Mouse (Mus musculus) adrenal gland, postnatal 25 days (tissue): ENCODE measurements around the gene Cbln3. TPM values are rescaled to one million over a fixed set of nuclear protein-coding genes. Genes with fewer than 3 reads are reported as not detected.

Source experiments
- DNase-seq: peaks from one replicate; pipeline ENCODE4 v3.0.0; 2021; ENCODE audit warnings: mixed read lengths
- total RNA-seq: library from RNA; stranded (reverse); gene quantifications from 2 replicates; pipeline ENCODE4 v1.2.3, GENCODE M21; 2021

The Cbln3 gene
- total RNA-seq, 1 experiment from 2014 or later: 0.15 TPM

GRCm38 (mm10) chr14:55845506-55846294, 38.5 kb downstream of the Cbln3 start:
- DNase-seq: no peak

GRCm38 (mm10) chr14:55842794-55843193, 41.4 kb downstream of the Cbln3 start:
- DNase-seq: no peak

- no peak for DNase-seq
These were observed 43.3 kb downstream of the Cbln3 start for GRCm38 (mm10) chr14:55840853-55841366.

- no peak for DNase-seq
These were observed 45.5 kb downstream of the Cbln3 start for GRCm38 (mm10) chr14:55838740-55839139.

GRCm38 (mm10) chr14:55838312-55838711, 45.9 kb downstream of the Cbln3 start:
- DNase-seq: no peak

- no peak for DNase-seq
These were observed 49.2 kb downstream of the Cbln3 start for GRCm38 (mm10) chr14:55834808-55835533.

- DNase-seq: no peak
These were observed 51.1 kb downstream of the Cbln3 start for GRCm38 (mm10) chr14:55833126-55833525.

- DNase-seq: no peak
These were observed 53.9 kb downstream of the Cbln3 start for GRCm38 (mm10) chr14:55830331-55830730.

- no peak for DNase-seq
These were observed 54.3 kb downstream of the Cbln3 start for GRCm38 (mm10) chr14:55829854-55830253.

Other genes with a start within 250 kb of the Cbln3 start
- 100 and 141 TPM in 2 replicates for gene Ipo4, start 248.4 kb downstream of the Cbln3 start, total RNA-seq
- 2.4 and 2.5 TPM in 2 replicates for gene Gm49378, start 246.5 kb downstream of the Cbln3 start, total RNA-seq
- 81.1 and 98.6 TPM in 2 replicates for gene Tm9sf1, start 240.6 kb downstream of the Cbln3 start, total RNA-seq
- 2.6 and 2.9 TPM in 2 replicates for gene Tssk4, start 234.2 kb downstream of the Cbln3 start, total RNA-seq
- gene Mdp1, start 223.9 kb downstream of the Cbln3 start, total RNA-seq: 73.5 and 88.6 TPM in 2 replicates
- gene Gmpr2, start 212.5 kb downstream of the Cbln3 start, total RNA-seq: 28.0 and 32.2 TPM in 2 replicates
- 347 and 352 TPM in 2 replicates for gene Nedd8, start 212.3 kb downstream of the Cbln3 start, total RNA-seq
- gene Tinf2, start 202.6 kb downstream of the Cbln3 start, total RNA-seq: 30.0 and 36.4 TPM in 2 replicates
- not detected in 2 replicates for gene Tgm1, start 170.5 kb downstream of the Cbln3 start, total RNA-seq
- gene Rabggta, start 162.1 kb downstream of the Cbln3 start, total RNA-seq: 23.7 and 28.1 TPM in 2 replicates
- gene Dhrs1, start 138.7 kb downstream of the Cbln3 start, total RNA-seq: 75.8 and 77.4 TPM in 2 replicates
- 20.9 and 24.4 TPM in 2 replicates for gene Nop9, start 138.7 kb downstream of the Cbln3 start, total RNA-seq
- gene Cideb, start 125.9 kb downstream of the Cbln3 start, total RNA-seq: 0.79 and 2.9 TPM in 2 replicates
- gene Ltb4r2, start 123.0 kb downstream of the Cbln3 start, total RNA-seq: 0.12 TPM in 1 of 2 replicates, not detected in the other
- gene Ltb4r1, start 118.4 kb downstream of the Cbln3 start, total RNA-seq: not detected in 2 replicates
- gene Adcy4, start 100.3 kb downstream of the Cbln3 start, total RNA-seq: 8.0 and 10.2 TPM in 2 replicates
- gene Ripk3, start 95.5 kb downstream of the Cbln3 start, total RNA-seq: 2.9 and 3.6 TPM in 2 replicates
- gene Nfatc4, start 61.2 kb downstream of the Cbln3 start, total RNA-seq: 19.9 and 30.5 TPM in 2 replicates
- 10.7 and 13.5 TPM in 2 replicates for gene Nynrin, start 30.4 kb downstream of the Cbln3 start, total RNA-seq
- gene Khnyn, start 555 bp upstream of the Cbln3 start, total RNA-seq: 21.6 and 25.5 TPM in 2 replicates
- 58.1 and 62.6 TPM in 2 replicates for gene Sdr39u1, start 15.9 kb upstream of the Cbln3 start, total RNA-seq
- 0.49 and 1.2 TPM in 2 replicates for gene Cma1, start 60.3 kb upstream of the Cbln3 start, total RNA-seq
- not detected in 2 replicates for gene Cma2, start 66.6 kb upstream of the Cbln3 start, total RNA-seq
- gene Mcpt1, start 133.6 kb upstream of the Cbln3 start, total RNA-seq: not detected in 2 replicates
- not detected in 2 replicates for gene Mcpt9, start 146.1 kb upstream of the Cbln3 start, total RNA-seq
- gene Mcpt2, start 157.6 kb upstream of the Cbln3 start, total RNA-seq: not detected in 2 replicates
- 0.97 and 1.1 TPM in 2 replicates for gene Mcpt4, start 177.9 kb upstream of the Cbln3 start, total RNA-seq
- gene Mcpt8, start 200.9 kb upstream of the Cbln3 start, total RNA-seq: not detected in 2 replicates
- not detected in 2 replicates for gene Ctsg, start 218.2 kb upstream of the Cbln3 start, total RNA-seq
- not detected in 2 replicates for gene Gzme, start 236.2 kb upstream of the Cbln3 start, total RNA-seq
- not detected in 2 replicates for gene Gzmd, start 248.2 kb upstream of the Cbln3 start, total RNA-seq